Mouse (Mus musculus): ENCODE measurements at regions not wholly inside any gene's neighbourhood (a gene's known extent, or its start where the extent isn't known, plus 50 kb on each side); places are given as distances from the start of the nearest gene placed in this dataset.

DNA sequence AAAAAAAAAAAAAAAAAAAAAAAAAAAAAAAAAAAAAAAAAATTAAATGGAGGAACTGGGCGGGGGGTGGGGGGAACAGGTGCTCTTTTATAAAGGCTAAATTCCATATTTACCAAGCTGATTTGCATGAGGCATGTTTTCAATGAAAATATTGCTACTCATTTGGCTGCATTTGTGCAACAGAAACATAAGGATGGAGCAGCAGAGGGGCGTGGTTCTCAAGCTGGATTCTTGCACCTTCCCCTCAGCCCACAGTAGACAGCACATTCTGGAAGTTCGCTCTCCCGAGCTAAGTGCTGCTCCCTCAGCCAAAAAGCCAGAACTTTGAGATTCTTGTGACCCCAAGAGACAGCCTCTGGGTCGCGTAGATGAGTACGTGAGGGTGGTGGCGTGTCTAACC is 201.8 kb downstream of the Cdca7 start:
- H3K27ac ChIP-seq (ENCODE audit: low read length), result no peak overlapping the region
- 0 out of 2 replicates have a peak, but pooled peaks cover 2% of the 10 kb centered on the region for H3K27me3 ChIP-seq (ENCODE audit: control insufficient read depth, insufficient read depth, low read length)
- no peak for ATAC-seq (replicated peaks; ENCODE audit: extremely low read depth, insufficient read depth, low FRiP score)
- 85% methylated on average over 8 of the region's 8 CpGs for WGBS
- no peak overlapping the region for H3K4me2 ChIP-seq (ENCODE audit: low read depth, low read length)
- no peak overlapping the region for H3K9ac ChIP-seq (ENCODE audit: low read length)
- peaks cover 7% of the 10 kb centered on the region; the same call in 1 of the 2 replicates for H3K4me1 ChIP-seq (ENCODE audit: control insufficient read depth, insufficient read depth, low read length)
- H3K4me3 ChIP-seq (ENCODE audit: low read length), result no peak overlapping the region
- no peaks in the 10 kb centered on the region for H3K36me3 ChIP-seq (ENCODE audit: control insufficient read depth, insufficient read depth)
- H3K9me3 ChIP-seq (replicated peaks; ENCODE audit: control insufficient read depth, low read length), result no peaks in the 10 kb centered on the region

DNA sequence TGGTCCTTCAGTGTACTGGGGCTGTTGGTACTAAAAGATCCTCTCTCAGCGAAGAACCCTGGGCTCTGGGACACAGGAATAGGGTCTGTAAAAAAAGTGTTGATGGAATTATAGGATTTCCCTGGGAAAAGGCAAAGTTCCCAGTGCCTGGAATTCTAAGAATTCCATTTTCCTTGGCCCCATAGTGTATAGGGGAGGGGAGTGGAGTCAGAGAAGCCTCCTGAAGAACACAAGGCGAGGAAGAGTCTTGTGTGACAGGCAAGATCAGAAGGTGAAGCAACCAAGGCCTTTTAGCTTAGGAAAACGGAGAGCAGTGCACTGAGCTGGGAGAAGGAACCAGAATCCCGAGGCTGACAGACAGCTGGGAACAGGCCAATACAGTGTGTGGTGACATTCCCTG is 212.1 kb downstream of the Cdca7 start:
- no peak for ATAC-seq (replicated peaks; ENCODE audit: extremely low read depth, insufficient read depth, low FRiP score)
- Histone ChIP-seq H3K4me3 (ENCODE audit: low read length) (no peak overlapping the region), H3K4me1 (ENCODE audit: control insufficient read depth, insufficient read depth, low read length) (no peaks in the 10 kb centered on the region), H3K36me3 (ENCODE audit: control insufficient read depth, insufficient read depth) (no peaks in the 10 kb centered on the region), H3K9ac (ENCODE audit: low read length) (no peak overlapping the region), H3K4me2 (ENCODE audit: low read depth, low read length) (no peak overlapping the region), H3K27ac (ENCODE audit: low read length) (no peak overlapping the region), H3K9me3 (replicated peaks; ENCODE audit: control insufficient read depth, low read length) (peaks cover 15% of the 10 kb centered on the region), H3K27me3 (ENCODE audit: control insufficient read depth, insufficient read depth, low read length) (no peaks in the 10 kb centered on the region)
- WGBS, result 55% methylated on average over 4 of the region's 4 CpGs

DNA sequence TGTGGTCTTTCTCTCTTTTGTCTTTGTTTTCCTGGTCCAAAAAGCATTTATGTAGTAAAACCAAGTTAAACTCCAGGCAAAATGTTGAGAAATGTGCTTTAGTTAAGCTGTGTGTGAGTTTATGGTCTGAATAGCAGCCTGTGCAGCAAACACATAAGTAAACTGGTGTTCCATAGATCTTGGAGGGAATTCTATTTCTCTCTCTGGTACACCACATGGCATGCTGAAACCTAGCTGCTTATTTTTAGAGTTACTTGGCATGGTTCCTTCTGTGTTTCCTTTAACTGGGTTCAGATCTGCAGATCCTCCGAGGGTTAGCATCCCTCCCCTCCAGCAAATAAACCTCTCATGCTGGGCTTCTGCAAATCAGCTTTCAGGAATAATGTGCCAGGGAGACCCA is 225.1 kb downstream of the Cdca7 start:
- no peaks in the 10 kb centered on the region for H3K27me3 ChIP-seq (ENCODE audit: control insufficient read depth, insufficient read depth, low read length)
- H3K4me1 ChIP-seq (ENCODE audit: control insufficient read depth, insufficient read depth, low read length), result no peaks in the 10 kb centered on the region
- 41% methylated on average over 1 of the region's 1 CpGs for WGBS
- no peak overlapping the region for H3K4me2 ChIP-seq (ENCODE audit: low read depth, low read length)
- no peaks in the 10 kb centered on the region for H3K36me3 ChIP-seq (ENCODE audit: control insufficient read depth, insufficient read depth)
- no peak overlapping the region for H3K9ac ChIP-seq (ENCODE audit: low read length)
- no peak overlapping the region for H3K4me3 ChIP-seq (ENCODE audit: low read length)
- H3K9me3 ChIP-seq (replicated peaks; ENCODE audit: control insufficient read depth, low read length), result no peaks in the 10 kb centered on the region
- no peak overlapping the region for H3K27ac ChIP-seq (ENCODE audit: low read length)
- no peak for ATAC-seq (replicated peaks; ENCODE audit: extremely low read depth, insufficient read depth, low FRiP score)

DNA sequence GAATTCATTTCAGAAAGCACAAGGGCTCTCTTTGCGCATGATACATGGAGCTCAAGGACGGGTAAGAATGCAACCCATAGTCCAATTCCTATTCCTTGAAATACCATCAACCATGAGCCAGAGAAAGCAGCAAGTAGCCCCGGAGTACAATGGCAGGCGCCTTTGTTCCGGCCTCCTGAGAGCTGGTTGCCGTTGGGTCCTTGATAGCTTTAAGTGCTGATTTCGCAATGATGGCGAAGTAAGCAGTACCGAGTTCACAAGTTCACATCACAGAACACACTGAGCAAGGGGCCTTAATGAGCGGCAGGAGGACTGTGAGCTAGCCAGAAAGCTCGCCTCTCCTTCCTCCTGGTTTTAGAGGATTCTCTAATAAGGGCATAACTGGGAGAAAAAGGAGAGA is 227.3 kb downstream of the Cdca7 start:
- Histone ChIP-seq H3K4me2 (ENCODE audit: low read depth, low read length) (no peak overlapping the region), H3K27me3 (ENCODE audit: control insufficient read depth, insufficient read depth, low read length) (no peaks in the 10 kb centered on the region), H3K9ac (ENCODE audit: low read length) (no peak overlapping the region), H3K4me1 (ENCODE audit: control insufficient read depth, insufficient read depth, low read length) (no peaks in the 10 kb centered on the region), H3K4me3 (ENCODE audit: low read length) (no peak overlapping the region), H3K27ac (ENCODE audit: low read length) (no peak overlapping the region), H3K9me3 (replicated peaks; ENCODE audit: control insufficient read depth, low read length) (no peaks in the 10 kb centered on the region), H3K36me3 (ENCODE audit: control insufficient read depth, insufficient read depth) (no peaks in the 10 kb centered on the region)
- 63% methylated on average over 11 of the region's 11 CpGs for WGBS
- no peak for ATAC-seq (replicated peaks; ENCODE audit: extremely low read depth, insufficient read depth, low FRiP score)

DNA sequence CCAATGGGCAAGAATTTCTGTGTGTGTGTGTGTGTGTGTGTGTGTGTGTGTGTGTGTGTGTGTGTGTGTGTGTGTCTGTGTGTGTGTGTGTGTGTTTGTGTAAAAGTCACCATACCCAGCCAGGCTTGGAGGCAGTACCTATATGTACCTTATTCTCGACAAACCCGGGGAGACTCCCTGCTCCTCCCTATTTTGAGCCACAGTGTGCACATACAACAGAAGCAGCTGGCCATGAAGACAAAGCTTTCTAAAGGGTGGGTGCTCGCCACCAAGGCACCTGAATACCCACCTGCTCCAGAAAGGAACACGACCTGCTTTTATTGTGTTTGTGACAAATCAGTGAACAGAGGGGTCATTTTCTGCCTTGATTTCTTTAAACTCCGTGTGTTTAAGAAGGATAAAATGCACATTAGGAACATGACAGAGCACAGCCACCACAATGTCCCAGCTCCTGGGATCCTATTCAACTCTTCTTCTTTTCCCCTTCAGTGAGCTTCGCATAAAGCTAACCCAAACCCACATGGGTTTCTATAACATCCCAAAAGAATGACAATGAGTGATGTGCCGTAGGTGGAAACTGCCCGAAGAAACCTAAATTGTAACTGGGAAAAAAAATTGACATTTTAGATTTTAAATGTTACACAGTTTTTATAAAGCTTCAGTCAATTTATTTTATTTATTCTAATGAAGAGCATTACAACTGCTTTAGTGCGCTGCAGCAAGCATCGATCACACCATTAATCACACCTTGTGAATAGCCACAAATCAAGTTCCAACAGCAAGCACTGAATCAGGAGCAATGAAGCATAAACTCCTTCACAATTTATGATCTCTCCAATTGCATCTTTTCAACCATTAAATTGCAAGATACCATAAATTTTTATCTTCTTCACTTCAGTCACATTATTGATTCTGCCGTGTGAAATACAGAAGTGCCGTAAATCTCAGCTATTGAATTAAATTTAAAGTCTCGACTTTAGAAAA is 232.0 kb downstream of the Cdca7 start:
- no peak for ATAC-seq (replicated peaks; ENCODE audit: extremely low read depth, insufficient read depth, low FRiP score)
- Histone ChIP-seq H3K9ac (ENCODE audit: low read length) (no peak overlapping the region), H3K27me3 (ENCODE audit: control insufficient read depth, insufficient read depth, low read length) (no peaks in the 10 kb centered on the region), H3K4me2 (ENCODE audit: low read depth, low read length) (no peak overlapping the region), H3K36me3 (ENCODE audit: control insufficient read depth, insufficient read depth) (no peaks in the 10 kb centered on the region), H3K4me3 (ENCODE audit: low read length) (no peak overlapping the region), H3K27ac (ENCODE audit: low read length) (no peak overlapping the region), H3K9me3 (replicated peaks; ENCODE audit: control insufficient read depth, low read length) (no peaks in the 10 kb centered on the region), H3K4me1 (ENCODE audit: control insufficient read depth, insufficient read depth, low read length) (no peaks in the 10 kb centered on the region)
- 86% methylated on average over 13 of the region's 13 CpGs for WGBS

DNA sequence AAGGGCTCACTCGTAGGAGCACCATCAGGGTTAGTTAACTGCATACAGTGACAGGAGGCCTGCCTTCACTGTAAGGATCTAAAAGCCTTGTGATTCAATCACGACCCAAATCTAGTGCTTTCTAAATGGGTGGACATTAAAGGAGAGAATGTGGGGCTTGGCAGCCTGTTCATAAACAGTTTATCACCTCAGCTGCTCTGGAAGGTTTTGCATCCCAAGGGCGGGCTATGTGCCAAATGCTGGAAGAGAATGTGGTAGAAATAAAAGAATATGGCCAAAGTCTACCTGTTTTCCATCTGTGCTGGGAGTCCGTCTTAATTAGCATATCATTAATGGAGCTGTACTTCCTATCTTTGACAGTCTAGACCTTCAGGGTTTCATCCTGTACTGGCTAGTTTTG is 241.0 kb downstream of the Cdca7 start:
- Histone ChIP-seq H3K4me1 (ENCODE audit: control insufficient read depth, insufficient read depth, low read length) (peaks cover 3% of the 10 kb centered on the region), H3K27ac (ENCODE audit: low read length) (no peak overlapping the region), H3K36me3 (ENCODE audit: control insufficient read depth, insufficient read depth) (no peaks in the 10 kb centered on the region), H3K9ac (ENCODE audit: low read length) (no peak overlapping the region), H3K9me3 (replicated peaks; ENCODE audit: control insufficient read depth, low read length) (no peaks in the 10 kb centered on the region), H3K4me2 (ENCODE audit: low read depth, low read length) (no peak overlapping the region), H3K27me3 (ENCODE audit: control insufficient read depth, insufficient read depth, low read length) (no peaks in the 10 kb centered on the region), H3K4me3 (ENCODE audit: low read length) (no peak overlapping the region)
- WGBS, result 68% methylated on average over 4 of the region's 4 CpGs
- no peak for ATAC-seq (replicated peaks; ENCODE audit: extremely low read depth, insufficient read depth, low FRiP score)

DNA sequence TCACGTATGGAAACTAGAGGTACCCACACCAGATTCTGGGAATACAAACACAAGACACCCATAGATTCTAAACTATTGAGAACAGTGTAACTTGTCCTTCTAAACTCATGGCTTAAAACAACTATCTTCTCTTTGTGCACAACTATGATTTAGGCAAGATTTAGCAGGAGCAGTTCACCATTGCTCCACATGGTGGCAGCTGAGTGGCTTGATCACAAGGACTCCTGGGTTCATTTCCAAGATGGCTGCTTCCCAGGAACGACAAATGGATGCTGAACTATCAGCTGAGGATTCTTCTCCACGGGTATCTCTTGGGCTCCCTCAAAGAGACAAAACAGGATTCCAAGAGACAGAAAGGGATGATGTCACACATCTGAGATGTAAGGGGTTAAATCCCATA is 251.5 kb downstream of the Sp3 start:
- Histone ChIP-seq H3K9ac (ENCODE audit: low read length) (no peak overlapping the region), H3K36me3 (ENCODE audit: control insufficient read depth, insufficient read depth) (no peaks in the 10 kb centered on the region), H3K9me3 (replicated peaks; ENCODE audit: control insufficient read depth, low read length) (no peaks in the 10 kb centered on the region; the same call in 1 of the 2 replicates), H3K27me3 (ENCODE audit: control insufficient read depth, insufficient read depth, low read length) (no peaks in the 10 kb centered on the region), H3K4me2 (ENCODE audit: low read depth, low read length) (no peak overlapping the region), H3K4me1 (ENCODE audit: control insufficient read depth, insufficient read depth, low read length) (0 out of 2 replicates have a peak, but pooled peaks cover 3% of the 10 kb centered on the region), H3K27ac (ENCODE audit: low read length) (no peak overlapping the region), H3K4me3 (ENCODE audit: low read length) (no peak overlapping the region)
- ATAC-seq (replicated peaks; ENCODE audit: extremely low read depth, insufficient read depth, low FRiP score), result no peak
- WGBS, result 52% methylated on average over 3 of the region's 3 CpGs

DNA sequence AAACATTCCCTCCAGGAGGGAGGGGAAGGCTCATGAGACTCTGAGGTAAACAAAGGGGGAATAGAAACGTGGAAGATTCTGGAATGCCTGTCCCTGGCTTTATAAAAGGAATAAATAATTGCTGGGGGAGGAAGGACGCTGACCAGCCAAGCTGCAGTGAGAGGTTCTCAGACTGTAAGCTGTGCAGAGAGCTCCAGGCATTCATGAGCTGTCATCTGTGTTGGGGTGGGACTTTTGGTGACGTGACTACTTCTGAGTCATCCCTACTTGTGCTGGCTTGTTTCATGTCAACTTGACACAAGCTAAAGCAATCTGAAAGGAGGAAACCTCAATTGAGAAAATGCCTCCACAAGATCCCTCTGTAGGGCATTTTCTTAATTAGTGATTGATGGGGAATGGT is 246.9 kb downstream of the Sp3 start:
- WGBS, result 41% methylated on average over 3 of the region's 3 CpGs
- no peaks in the 10 kb centered on the region for H3K36me3 ChIP-seq (ENCODE audit: control insufficient read depth, insufficient read depth)
- no peaks in the 10 kb centered on the region for H3K4me1 ChIP-seq (ENCODE audit: control insufficient read depth, insufficient read depth, low read length)
- H3K9ac ChIP-seq (ENCODE audit: low read length), result no peak overlapping the region
- no peak overlapping the region for H3K4me3 ChIP-seq (ENCODE audit: low read length)
- ATAC-seq (replicated peaks; ENCODE audit: extremely low read depth, insufficient read depth, low FRiP score), result no peak
- no peaks in the 10 kb centered on the region; the same call in 1 of the 2 replicates for H3K9me3 ChIP-seq (replicated peaks; ENCODE audit: control insufficient read depth, low read length)
- no peaks in the 10 kb centered on the region for H3K27me3 ChIP-seq (ENCODE audit: control insufficient read depth, insufficient read depth, low read length)
- H3K4me2 ChIP-seq (ENCODE audit: low read depth, low read length), result no peak overlapping the region
- H3K27ac ChIP-seq (ENCODE audit: low read length), result no peak overlapping the region

DNA sequence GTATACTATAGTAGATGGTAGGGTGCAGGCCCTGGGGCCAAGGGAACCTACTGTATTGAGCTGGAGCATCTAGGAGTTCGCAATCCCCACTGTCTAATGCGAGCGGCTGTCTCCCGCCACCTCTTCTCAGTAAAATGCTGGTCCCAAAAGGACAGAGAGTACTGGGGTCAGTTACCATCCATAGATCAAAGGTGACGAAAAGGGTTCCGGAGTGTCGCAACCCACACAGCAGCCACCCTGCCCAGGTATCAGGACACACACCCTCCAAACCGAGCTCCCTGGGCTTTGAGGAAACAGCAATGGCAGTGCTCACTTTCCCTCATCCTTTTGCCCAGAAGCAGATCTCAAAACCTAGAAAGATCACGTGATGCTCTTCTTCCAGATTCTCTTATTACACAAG is 245.2 kb downstream of the Sp3 start:
- Histone ChIP-seq H3K9ac (ENCODE audit: low read length) (no peak overlapping the region), H3K4me2 (ENCODE audit: low read depth, low read length) (no peak overlapping the region), H3K4me3 (ENCODE audit: low read length) (no peak overlapping the region), H3K27me3 (ENCODE audit: control insufficient read depth, insufficient read depth, low read length) (no peaks in the 10 kb centered on the region), H3K36me3 (ENCODE audit: control insufficient read depth, insufficient read depth) (no peaks in the 10 kb centered on the region), H3K9me3 (replicated peaks; ENCODE audit: control insufficient read depth, low read length) (no peaks in the 10 kb centered on the region; the same call in 1 of the 2 replicates), H3K27ac (ENCODE audit: low read length) (no peak overlapping the region), H3K4me1 (ENCODE audit: control insufficient read depth, insufficient read depth, low read length) (no peaks in the 10 kb centered on the region)
- ATAC-seq (replicated peaks; ENCODE audit: extremely low read depth, insufficient read depth, low FRiP score), result no peak
- WGBS, result 92% methylated on average over 9 of the region's 9 CpGs

Data from heart, embryonic 16.5 days (tissue).